Mouse (Mus musculus) C2C12 (cell line): ENCODE data around the gene Slc46a1. TPM values are rescaled to one million over a fixed set of nuclear protein-coding genes. Genes with fewer than 3 reads are reported as not detected.
A peak's percentile ranks its signal among the peaks of the same experiment; 100 is the strongest.

Experiments used
- H3K27me3 ChIP-seq: one replicate; pipeline ENCODE4 v1.6.1; 2011; ENCODE audit not compliant: control insufficient read depth, insufficient read depth, insufficient read length
- H3K36me3 ChIP-seq: one replicate; pipeline ENCODE4 v1.6.1; 2011; ENCODE audit not compliant: control insufficient read depth, insufficient read depth
- H3K4me3 ChIP-seq: one replicate; pipeline ENCODE4 v1.5.1; 2011; ENCODE audit warnings: mild to moderate bottlenecking, control low read depth; ENCODE audit not compliant: poor library complexity, insufficient read depth, severe bottlenecking
- H3K79me2 ChIP-seq: one replicate; pipeline ENCODE4 v1.6.1; 2011; ENCODE audit not compliant: control insufficient read depth, insufficient read depth
- H3K79me3 ChIP-seq: one replicate; pipeline ENCODE4 v1.6.1; 2011; ENCODE audit warnings: low read depth, control low read depth
- H3ac ChIP-seq: one replicate; pipeline ENCODE3; 2011; ENCODE audit warnings: low read depth; ENCODE audit not compliant: control insufficient read depth, insufficient read length
- CEBPB ChIP-seq: IDR thresholded peaks from one replicate; pipeline ENCODE4 v1.6.1; 2011; ENCODE audit warnings: low read depth, mild to moderate bottlenecking, control low read depth, moderate library complexity
- CTCF ChIP-seq: IDR thresholded peaks from one replicate; pipeline ENCODE4 v1.5.1; 2011; ENCODE audit not compliant: control insufficient read depth, insufficient read depth, insufficient read length
- FOSL1 ChIP-seq: IDR thresholded peaks from one replicate; pipeline ENCODE4 v1.8.0; 2011; ENCODE audit warnings: mild to moderate bottlenecking, low read length; ENCODE audit not compliant: poor library complexity, insufficient read depth, severe bottlenecking
- MAX ChIP-seq: IDR thresholded peaks from one replicate; pipeline ENCODE4 v1.6.1; 2011; ENCODE audit warnings: mild to moderate bottlenecking, control low read depth
- MYOD1 ChIP-seq: IDR thresholded peaks from one replicate; pipeline ENCODE4 v1.6.1; 2011; ENCODE audit warnings: low read depth; ENCODE audit not compliant: control insufficient read depth, insufficient read length
- MYOG ChIP-seq: IDR thresholded peaks from one replicate; pipeline ENCODE4 v1.6.1; 2011; ENCODE audit not compliant: control insufficient read depth, insufficient read length; ENCODE audit errors: extremely low read depth
- USF1 ChIP-seq: IDR thresholded peaks from one replicate; pipeline ENCODE4 v1.6.1; 2011; ENCODE audit warnings: low read depth, mild to moderate bottlenecking, control low read depth, moderate library complexity
- polyA plus RNA-seq: library from polyadenylated mRNA; unstranded; fragments of >200 nt; fragmentation: generic; extraction: Trizol; gene quantifications from one replicate; pipeline ENCODE4 v1.2.1, GENCODE M21; 2012; ENCODE audit warnings: missing spikeins

Slc46a1 gene
- polyA plus RNA-seq, 1 experiment = 7.3 TPM

GRCm38 (mm10) chr11:78434052-78434451 lies 31.4 kb upstream of the Slc46a1 start:
- no peaks in the 10 kb centered on the region for H3K36me3 ChIP-seq
- H3K27me3 ChIP-seq = no peaks in the 10 kb centered on the region
- no peak overlapping the region for H3K4me3 ChIP-seq
- H3K79me2 ChIP-seq = no peaks in the 10 kb centered on the region
- no peak overlapping the region for H3ac ChIP-seq
- H3K79me3 ChIP-seq = no peaks in the 10 kb centered on the region
- TF ChIP-seq MYOG (no peak), MAX (no peak)

GRCm38 (mm10) chr11:78435776-78436349 lies 29.6 kb upstream of the Slc46a1 start:
- H3K79me2 ChIP-seq = no peaks in the 10 kb centered on the region
- TF ChIP-seq USF1 (no peak), CTCF (peak; percentile 7)
- no peak overlapping the region for H3K4me3 ChIP-seq
- H3K79me3 ChIP-seq = no peaks in the 10 kb centered on the region
- no peak overlapping the region for H3ac ChIP-seq
- no peaks in the 10 kb centered on the region for H3K27me3 ChIP-seq
- no peaks in the 10 kb centered on the region for H3K36me3 ChIP-seq

- Histone ChIP-seq H3ac (no peak overlapping the region), H3K36me3 (no peaks in the 10 kb centered on the region), H3K79me2 (no peaks in the 10 kb centered on the region), H3K4me3 (no peak overlapping the region), H3K79me3 (no peaks in the 10 kb centered on the region), H3K27me3 (no peaks in the 10 kb centered on the region)
- TF ChIP-seq CEBPB (no peak), USF1 (no peak), MAX (no peak), FOSL1 (no peak), MYOG (no peak), CTCF (no peak), MYOD1 (no peak)
Observed at GRCm38 (mm10) chr11:78437182-78437581, 28.3 kb upstream of the Slc46a1 start.

GRCm38 (mm10) chr11:78438399-78438930 lies 27.0 kb upstream of the Slc46a1 start:
- TF ChIP-seq FOSL1 (no peak), MYOG (no peak), CTCF (no peak), MYOD1 (no peak), CEBPB (no peak), MAX (no peak), USF1 (no peak)
- H3K79me2 ChIP-seq = no peaks in the 10 kb centered on the region
- H3K4me3 ChIP-seq = no peak overlapping the region
- no peaks in the 10 kb centered on the region for H3K36me3 ChIP-seq
- no peaks in the 10 kb centered on the region for H3K79me3 ChIP-seq
- no peaks in the 10 kb centered on the region for H3K27me3 ChIP-seq
- H3ac ChIP-seq = no peak overlapping the region

GRCm38 (mm10) chr11:78443115-78443514 lies 22.4 kb upstream of the Slc46a1 start:
- H3K79me3 ChIP-seq = no peaks in the 10 kb centered on the region
- no peak overlapping the region for H3ac ChIP-seq
- no peak for TF ChIP-seq MAX
- TF ChIP-seq MYOG = no peak
- no peak for TF ChIP-seq CTCF
- TF ChIP-seq CEBPB = no peak
- no peak for TF ChIP-seq FOSL1
- TF ChIP-seq USF1 = no peak
- no peak for TF ChIP-seq MYOD1

GRCm38 (mm10) chr11:78447168-78447567 lies 18.3 kb upstream of the Slc46a1 start:
- Histone ChIP-seq H3K79me2 (no peaks in the 10 kb centered on the region), H3K36me3 (no peaks in the 10 kb centered on the region), H3K79me3 (no peaks in the 10 kb centered on the region), H3K27me3 (no peaks in the 10 kb centered on the region), H3ac (no peak overlapping the region), H3K4me3 (no peak overlapping the region)
- TF ChIP-seq FOSL1 (no peak), MYOD1 (no peak), CTCF (no peak)

More at GRCm38 (mm10) chr11:78443115-78443514, 22.4 kb upstream of the Slc46a1 start:
- Histone ChIP-seq H3K79me2 (no peaks in the 10 kb centered on the region), H3K27me3 (no peaks in the 10 kb centered on the region), H3K36me3 (no peaks in the 10 kb centered on the region), H3K4me3 (no peak overlapping the region)
